In genomic region chr3:146352187-146352586, GRCm38 (mm10) we compare ENCODE assay signal across 8 mouse cellular contexts. TPM values are rescaled to one million over a fixed set of nuclear protein-coding genes. Genes with fewer than 3 reads are reported as not detected.
A peak's percentile ranks its signal among the peaks of the same experiment; 100 is the strongest.
DNase-seq lines count a peak whose midpoint lies in the region; ATAC-seq and TF ChIP-seq lines count a peak whose summit lies in the region.

No protein-coding gene starts in this region.

- 84% methylated on average over 4 of the region's 4 CpGs for WGBS in midbrain, postnatal 0 days
- WGBS in midbrain, embryonic 16.5 days, result 88% methylated on average over 4 of the region's 4 CpGs
- WGBS in lung, adult 2 months, result 35% methylated on average over 4 of the region's 4 CpGs

- H3K9me3 ChIP-seq in midbrain, postnatal 0 days (ENCODE audit: low read length), result no peaks in the 10 kb centered on the region
- H3K9me3 ChIP-seq in midbrain, embryonic 16.5 days (replicated peaks; ENCODE audit: control insufficient read depth, low read length, poor library complexity, severe bottlenecking), result no peaks in the 10 kb centered on the region

- TF ChIP-seq CTCF in midbrain, postnatal 0 days (IDR thresholded peaks at IDR 0.05), result peak; percentile 43
- TF ChIP-seq CTCF in lung, adult 2 months (IDR thresholded peaks at IDR 0.05; ENCODE audit: insufficient read depth, low read length), result peak; percentile 92

- H3K27me3 ChIP-seq in midbrain, postnatal 0 days (ENCODE audit: insufficient read depth, low read length), result no peaks in the 10 kb centered on the region
- no peaks in the 10 kb centered on the region for H3K27me3 ChIP-seq in midbrain, embryonic 16.5 days (ENCODE audit: control insufficient read depth, insufficient read depth, low read depth, low read length)

- ATAC-seq in midbrain, postnatal 0 days (ENCODE audit: low FRiP score), result no peak
- no peak for ATAC-seq in midbrain, embryonic 16.5 days

- no peak overlapping the region for H3K27ac ChIP-seq in midbrain, postnatal 0 days (ENCODE audit: low read depth, low read length)
- H3K27ac ChIP-seq in midbrain, embryonic 16.5 days (ENCODE audit: low read length), result no peak overlapping the region

- no peak for TF ChIP-seq POLR2A in lung, adult 2 months (IDR thresholded peaks at IDR 0.05; ENCODE audit: borderline replicate concordance, extremely low read depth, low read depth, low read length)

- H3K9ac ChIP-seq in midbrain, postnatal 0 days (replicated peaks; ENCODE audit: low read length, poor library complexity, severe bottlenecking), result no peak overlapping the region
- H3K9ac ChIP-seq in midbrain, embryonic 16.5 days (ENCODE audit: low read depth, low read length), result no peak overlapping the region

- H3K4me3 ChIP-seq in midbrain, postnatal 0 days (ENCODE audit: low read depth, low read length), result no peak overlapping the region
- H3K4me3 ChIP-seq in midbrain, embryonic 16.5 days (ENCODE audit: low read depth, low read length), result no peak overlapping the region
- H3K4me3 ChIP-seq in lung, adult 2 months (replicated peaks; ENCODE audit: extremely low read depth, low read depth, low read length), result no peak overlapping the region

- no peak overlapping the region for H3K4me2 ChIP-seq in midbrain, postnatal 0 days (ENCODE audit: low read depth, low read length, poor library complexity, severe bottlenecking)
- no peak overlapping the region for H3K4me2 ChIP-seq in midbrain, embryonic 16.5 days (ENCODE audit: low read length)

- H3K4me1 ChIP-seq in midbrain, postnatal 0 days (ENCODE audit: insufficient read depth, low read length), result no peaks in the 10 kb centered on the region
- H3K4me1 ChIP-seq in midbrain, embryonic 16.5 days (ENCODE audit: control insufficient read depth, insufficient read depth, low read length), result no peaks in the 10 kb centered on the region
- H3K4me1 ChIP-seq in lung, adult 2 months (ENCODE audit: control insufficient read depth, insufficient read depth, low read length), result no peaks in the 10 kb centered on the region

- peak; percentile 12 to 32 for DNase-seq in adrenal gland, adult 18-20 months (ENCODE audit: low spot score in 2 of 2)
- DNase-seq in adrenal gland, postnatal 25 days, result no peak
- no peak for DNase-seq in midbrain, postnatal 0 days (ENCODE audit: low spot score)
- DNase-seq in lung, adult 2 months, result peak; percentile 46
- peak; percentile 23 to 38 for DNase-seq in thymus, postnatal 36 days
- DNase-seq in neural tube, embryonic 10.5 days (ENCODE audit: extremely low spot score, low spot score), result no peak
- no peak for DNase-seq in right cerebral cortex, postnatal 4 days

- no peaks in the 10 kb centered on the region for H3K36me3 ChIP-seq in midbrain, postnatal 0 days (ENCODE audit: insufficient read depth, low read length)
- no peaks in the 10 kb centered on the region for H3K36me3 ChIP-seq in midbrain, embryonic 16.5 days (ENCODE audit: control insufficient read depth, insufficient read depth, low read length)

RNA-seq across cellular contexts. Expression of gene Ssx2ip, which starts 52.3 kb away (rescaled TPM):
- 1 to 10 TPM; 6.4 to 6.6 TPM for total RNA-seq in adrenal gland, adult 18-20 months (2021)
- total RNA-seq in adrenal gland, postnatal 25 days (2021), result 7.5 and 11.6 TPM in 2 replicates
- total RNA-seq in midbrain, postnatal 0 days (2014; rRNA removed), result 26.3 and 32.7 TPM in 2 replicates
- polyA plus RNA-seq in midbrain, postnatal 0 days (2015; fragmentation: Nextera tagmentation; extraction: Ambion mirVana), result 19.4 and 19.8 TPM in 2 replicates
- polyA plus RNA-seq in midbrain, embryonic 16.5 days (2015; fragmentation: Nextera tagmentation; extraction: Ambion mirVana), result 18.0 and 18.2 TPM in 2 replicates
- 5.9 and 7.2 TPM in 2 replicates for polyA plus RNA-seq in lung, adult 2 months (2012; rRNA removed)

Comparison
In these comparisons a context has a peak if more than half of its experiments do, and no peak if none do; other contexts are left out.
1. DNase-seq: peak in adrenal gland, adult 18-20 months (2 of 2), lung, adult 2 months (single experiment) and thymus, postnatal 36 days (2 of 2); none in adrenal gland, postnatal 25 days (single experiment), midbrain, postnatal 0 days (single experiment), neural tube, embryonic 10.5 days (single experiment) and right cerebral cortex, postnatal 4 days (single experiment).